Mouse (Mus musculus) MEL (cell line): ENCODE measurements around the gene Uqcr11.

ENCODE experiments used
- CTCF ChIP-seq, 3 experiments: IDR thresholded peaks in 2 of 3; conservative IDR thresholded peaks in 1 of 3; 2 replicates each; pipeline ENCODE4 v1.5.1; 2011 to 2012; ENCODE audit warnings: low read length in 3 of 3, low read depth in 2 of 3, mild to moderate bottlenecking in 2 of 3, improper control_type of control experiment in 1 of 3, inconsistent platforms in 1 of 3, mixed read lengths in 1 of 3, moderate library complexity in 1 of 3; ENCODE audit not compliant: control insufficient read depth in 1 of 3, insufficient read depth in 1 of 3, poor library complexity in 1 of 3, severe bottlenecking in 1 of 3
- EP300 ChIP-seq, 2 experiments: IDR thresholded peaks; 2 replicates each; pipeline ENCODE4 v1.6.1; 2011; ENCODE audit warnings: improper control_type of control experiment in 2 of 2, low read length in 2 of 2, low read depth in 1 of 2, mild to moderate bottlenecking in 1 of 2
- MAX ChIP-seq: IDR thresholded peaks from 2 replicates; pipeline ENCODE4 v1.6.1; 2011; ENCODE audit warnings: low read length, improper control_type of control experiment
- POLR2A ChIP-seq, 2 experiments: IDR thresholded peaks; 2 replicates each; pipeline ENCODE4 v1.6.1; 2011 to 2012; ENCODE audit warnings: low read length in 2 of 2, mild to moderate bottlenecking in 2 of 2, control low read depth in 1 of 2, improper control_type of control experiment in 1 of 2, low read depth in 1 of 2, moderate library complexity in 1 of 2; ENCODE audit not compliant: control insufficient read depth in 1 of 2, insufficient read depth in 1 of 2, poor library complexity in 1 of 2
- SIN3A ChIP-seq: IDR thresholded peaks from 2 replicates; pipeline ENCODE4 v1.6.1; 2012; ENCODE audit warnings: low read length, improper control_type of control experiment, inconsistent platforms
- SMC3 ChIP-seq: IDR thresholded peaks from 2 replicates; pipeline ENCODE4 v1.6.1; 2011; ENCODE audit warnings: low read depth, low read length, improper control_type of control experiment
- TBP ChIP-seq: IDR thresholded peaks from 2 replicates; pipeline ENCODE4 v1.8.0; 2011; ENCODE audit warnings: low read depth, low read length, improper control_type of control experiment
- USF2 ChIP-seq, 2 experiments: IDR thresholded peaks; 2 replicates each; pipeline ENCODE4 v1.6.1; 2011 to 2012; ENCODE audit warnings: improper control_type of control experiment in 2 of 2, low read length in 2 of 2, borderline replicate concordance in 1 of 2, inconsistent platforms in 1 of 2, low read depth in 1 of 2, mild to moderate bottlenecking in 1 of 2; ENCODE audit not compliant: insufficient read depth in 1 of 2
- ZKSCAN1 ChIP-seq: IDR thresholded peaks from 2 replicates; pipeline ENCODE4 v1.6.1; 2012; ENCODE audit warnings: low read depth, mild to moderate bottlenecking, inconsistent platforms, low read length, improper control_type of control experiment, moderate library complexity

DNA sequence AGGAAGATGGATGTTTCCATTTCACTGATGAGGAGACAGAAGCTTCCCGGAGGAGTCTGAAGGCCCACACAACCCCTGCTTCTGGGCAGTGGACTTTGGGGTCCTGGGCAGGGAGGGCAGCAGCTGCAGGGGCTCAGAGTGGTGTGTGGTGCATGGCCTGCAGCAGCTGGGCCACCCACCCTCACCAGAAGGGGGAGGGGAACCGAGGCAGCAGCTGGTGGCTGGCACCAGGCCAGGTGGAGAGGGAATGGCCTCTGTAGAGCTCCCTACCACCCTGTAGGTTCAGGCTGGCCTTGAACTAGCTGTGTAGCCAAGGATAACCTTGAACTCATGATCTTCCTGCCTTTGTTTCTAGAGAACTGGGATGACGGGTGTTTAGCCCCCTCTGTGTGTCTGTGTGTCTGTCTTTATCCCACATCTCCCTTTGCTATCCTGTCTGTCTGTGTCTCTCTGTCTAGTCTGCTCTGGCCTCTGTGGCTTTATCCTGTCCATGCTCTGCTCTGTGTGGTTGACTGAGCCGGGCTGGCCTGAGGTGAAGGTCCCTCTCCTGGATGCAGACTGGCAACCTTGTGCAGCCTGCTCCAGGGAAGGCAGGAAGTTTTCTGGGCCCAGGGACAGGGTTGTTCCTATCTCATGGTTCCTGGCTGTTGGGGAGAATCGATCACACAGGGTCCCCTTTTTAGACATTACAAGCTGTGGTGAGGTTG is 37.9 kb upstream of the Uqcr11 start:
- TF ChIP-seq CTCF (IDR thresholded peaks at IDR 0.05 in 2 of 3, conservative IDR thresholded peaks at IDR 0.05 in 1 of 3; ENCODE audit: control insufficient read depth in 1 of 3, insufficient read depth in 1 of 3, low read depth in 2 of 3, low read length in 3 of 3, poor library complexity in 1 of 3, severe bottlenecking in 1 of 3) (no peak), POLR2A (IDR thresholded peaks at IDR 0.05; ENCODE audit: control insufficient read depth in 1 of 2, insufficient read depth in 1 of 2, low read depth in 1 of 2, low read length in 2 of 2, poor library complexity in 1 of 2) (no peak), TBP (no peak), SMC3 (no peak), EP300 (IDR thresholded peaks at IDR 0.05; ENCODE audit: low read depth in 1 of 2, low read length in 2 of 2) (no peak), ZKSCAN1 (no peak), MAX (no peak), USF2 (IDR thresholded peaks at IDR 0.05; ENCODE audit: borderline replicate concordance in 1 of 2, insufficient read depth in 1 of 2, low read depth in 1 of 2, low read length in 2 of 2) (no peak), SIN3A (no peak)
